Mouse (Mus musculus): Measurements from ENCODE around the gene Smc3. TPM values are rescaled to one million over a fixed set of nuclear protein-coding genes. Genes with fewer than 3 reads are reported as not detected.
"Not testable (repeated sequence)": the region's sequence is repeated elsewhere in the genome, so short reads cannot be mapped to it uniquely, and the experiment has no call there.

Gene Smc3
- polyA plus RNA-seq, 1 experiment from 2014 or later = 68.0 TPM

- Histone ChIP-seq H3K36me3 (peaks cover 38% of the 10 kb centered on the region), H3K4me3 (no peak overlapping the region), H3K4me2 (no peak overlapping the region), H3K4me1 (replicated peaks) (peaks cover 16% of the 10 kb centered on the region), H3K9ac (no peak overlapping the region), H3K27ac (no peak overlapping the region), H3K9me3 (no peaks in the 10 kb centered on the region), H3K27me3 (no peaks in the 10 kb centered on the region)
- WGBS = 87% methylated on average over 9 of the region's 9 CpGs
- no peak for ATAC-seq (ENCODE audit: low FRiP score)
Observed at GRCm38 (mm10) chr19:53647301-53647700, 47.1 kb downstream of the Smc3 start.

GRCm38 (mm10) chr19:53648056-53648455, 47.9 kb downstream of the Smc3 start:
- Histone ChIP-seq H3K4me3 (no peak overlapping the region), H3K36me3 (peaks cover 35% of the 10 kb centered on the region), H3K27me3 (no peaks in the 10 kb centered on the region), H3K9ac (no peak overlapping the region), H3K27ac (0 out of 2 replicates have a peak overlapping the region, but pooled peaks have one; percentile 26), H3K9me3 (no peaks in the 10 kb centered on the region), H3K4me2 (no peak overlapping the region), H3K4me1 (replicated peaks) (peaks cover 20% of the 10 kb centered on the region)
- 37% methylated on average over 5 of the region's 5 CpGs for WGBS
- ATAC-seq (ENCODE audit: low FRiP score) = 0 out of 2 replicates have a peak, but pooled peaks have one; percentile 19

- H3K4me2 ChIP-seq = no peak overlapping the region
- H3K27me3 ChIP-seq = no peaks in the 10 kb centered on the region
- H3K27ac ChIP-seq = no peak overlapping the region; the same call in 1 of the 2 replicates
- H3K9ac ChIP-seq = no peak overlapping the region; the same call in 1 of the 2 replicates
- peak; percentile 71 for ATAC-seq (ENCODE audit: low FRiP score)
- WGBS = 41% methylated on average over 10 of the region's 10 CpGs
- H3K36me3 ChIP-seq = peaks cover 28% of the 10 kb centered on the region
- no peaks in the 10 kb centered on the region for H3K9me3 ChIP-seq
- H3K4me1 ChIP-seq (replicated peaks) = peaks cover 24% of the 10 kb centered on the region
- no peak overlapping the region for H3K4me3 ChIP-seq
Observed at GRCm38 (mm10) chr19:53648802-53649236, 48.6 kb downstream of the Smc3 start.

GRCm38 (mm10) chr19:53649361-53649760, 49.2 kb downstream of the Smc3 start:
- Histone ChIP-seq H3K9me3 (no peaks in the 10 kb centered on the region), H3K9ac (0 out of 2 replicates have a peak overlapping the region, but pooled peaks have one; percentile 19), H3K27ac (no peak overlapping the region), H3K4me2 (no peak overlapping the region), H3K4me1 (replicated peaks) (peaks cover 29% of the 10 kb centered on the region), H3K27me3 (no peaks in the 10 kb centered on the region), H3K36me3 (peaks cover 24% of the 10 kb centered on the region), H3K4me3 (no peak overlapping the region)
- ATAC-seq (ENCODE audit: low FRiP score) = no peak
- 89% methylated on average over 6 of the region's 6 CpGs for WGBS

GRCm38 (mm10) chr19:53649802-53650201, 49.6 kb downstream of the Smc3 start:
- peaks cover 22% of the 10 kb centered on the region for H3K36me3 ChIP-seq
- ATAC-seq (ENCODE audit: low FRiP score) = no peak
- no peak overlapping the region for H3K27ac ChIP-seq
- H3K4me2 ChIP-seq = no peak overlapping the region
- H3K9me3 ChIP-seq = no peaks in the 10 kb centered on the region
- peaks cover 32% of the 10 kb centered on the region for H3K4me1 ChIP-seq (replicated peaks)
- H3K4me3 ChIP-seq = no peak overlapping the region
- no peak overlapping the region for H3K9ac ChIP-seq
- 63% methylated on average over 5 of the region's 5 CpGs for WGBS
- no peaks in the 10 kb centered on the region for H3K27me3 ChIP-seq

- 83% methylated on average over 7 of the region's 7 CpGs for WGBS
- H3K9ac ChIP-seq = no peak overlapping the region
- ATAC-seq (ENCODE audit: low FRiP score) = no peak
Observed at GRCm38 (mm10) chr19:53650921-53651320, 50.7 kb downstream of the Smc3 start.

GRCm38 (mm10) chr19:53652267-53652666, 52.1 kb downstream of the Smc3 start:
- H3K4me2 ChIP-seq = no peak overlapping the region
- 62% methylated on average over 9 of the region's 9 CpGs for WGBS
- ATAC-seq (ENCODE audit: low FRiP score) = no peak
- no peak overlapping the region for H3K4me3 ChIP-seq
- H3K36me3 ChIP-seq = peaks cover 2% of the 10 kb centered on the region; the same call in 1 of the 2 replicates
- no peaks in the 10 kb centered on the region for H3K27me3 ChIP-seq
- no peaks in the 10 kb centered on the region for H3K9me3 ChIP-seq
- peaks cover 32% of the 10 kb centered on the region for H3K4me1 ChIP-seq (replicated peaks)
- H3K9ac ChIP-seq = no peak overlapping the region
- H3K27ac ChIP-seq = no peak overlapping the region

More at GRCm38 (mm10) chr19:53650921-53651320, 50.7 kb downstream of the Smc3 start:
- peaks cover 13% of the 10 kb centered on the region for H3K36me3 ChIP-seq
- peaks cover 32% of the 10 kb centered on the region for H3K4me1 ChIP-seq (replicated peaks)
- H3K4me2 ChIP-seq = no peak overlapping the region
- H3K27me3 ChIP-seq = no peaks in the 10 kb centered on the region
- H3K27ac ChIP-seq = no peak overlapping the region
- H3K4me3 ChIP-seq = no peak overlapping the region
- H3K9me3 ChIP-seq = no peaks in the 10 kb centered on the region

GRCm38 (mm10) chr19:53653624-53654467, 53.6 kb downstream of the Smc3 start:
- Histone ChIP-seq H3K9me3 (no peaks in the 10 kb centered on the region), H3K9ac (no peak overlapping the region; the same call in 1 of the 2 replicates), H3K4me2 (no peak overlapping the region), H3K4me1 (replicated peaks) (peaks cover 27% of the 10 kb centered on the region), H3K36me3 (no peaks in the 10 kb centered on the region), H3K27me3 (no peaks in the 10 kb centered on the region), H3K4me3 (no peak overlapping the region), H3K27ac (no peak overlapping the region)
- WGBS = 72% methylated on average over 20 of the region's 20 CpGs
- ATAC-seq (ENCODE audit: low FRiP score) = peak; percentile 58

- WGBS = 90% methylated on average over 11 of the region's 11 CpGs
- H3K4me2 ChIP-seq = not testable (repeated sequence)
Observed at GRCm38 (mm10) chr19:53656443-53656842, 56.2 kb downstream of the Smc3 start.

GRCm38 (mm10) chr19:53657437-53657836, 57.2 kb downstream of the Smc3 start:
- Histone ChIP-seq H3K4me1 (replicated peaks) (peaks cover 15% of the 10 kb centered on the region), H3K27ac (no peak overlapping the region), H3K36me3 (no peaks in the 10 kb centered on the region), H3K4me2 (no peak overlapping the region), H3K9ac (no peak overlapping the region), H3K4me3 (no peak overlapping the region), H3K27me3 (no peaks in the 10 kb centered on the region), H3K9me3 (no peaks in the 10 kb centered on the region)
- ATAC-seq (ENCODE audit: low FRiP score) = no peak
- 86% methylated on average over 5 of the region's 5 CpGs for WGBS

More at GRCm38 (mm10) chr19:53656443-53656842, 56.2 kb downstream of the Smc3 start:
- H3K9ac ChIP-seq; ATAC-seq (ENCODE audit: low FRiP score); H3K9me3 ChIP-seq; H3K27ac ChIP-seq; H3K4me3 ChIP-seq; H3K36me3 ChIP-seq; H3K27me3 ChIP-seq: not testable (repeated sequence)
- peaks cover 19% of the 10 kb centered on the region for H3K4me1 ChIP-seq (replicated peaks)

GRCm38 (mm10) chr19:53660722-53661420, 60.7 kb downstream of the Smc3 start:
- no peak for ATAC-seq (ENCODE audit: low FRiP score)
- Histone ChIP-seq H3K4me1 (replicated peaks) (no peaks in the 10 kb centered on the region), H3K27ac (no peak overlapping the region), H3K36me3 (no peaks in the 10 kb centered on the region), H3K9me3 (no peaks in the 10 kb centered on the region), H3K4me3 (no peak overlapping the region), H3K4me2 (no peak overlapping the region), H3K27me3 (no peaks in the 10 kb centered on the region), H3K9ac (no peak overlapping the region)
- whole genome bisulfite sequencing = 82% methylated on average over 9 of the region's 9 CpGs

- no peak overlapping the region for H3K27ac ChIP-seq
- ATAC-seq (ENCODE audit: low FRiP score) = no peak
- H3K4me1 ChIP-seq (replicated peaks) = no peaks in the 10 kb centered on the region
- H3K9ac ChIP-seq = no peak overlapping the region
- no peak overlapping the region for H3K4me3 ChIP-seq
- 53% methylated on average over 14 of the region's 14 CpGs for WGBS
- H3K27me3 ChIP-seq = no peaks in the 10 kb centered on the region
- H3K9me3 ChIP-seq = no peaks in the 10 kb centered on the region
- H3K36me3 ChIP-seq = no peaks in the 10 kb centered on the region
- H3K4me2 ChIP-seq = no peak overlapping the region
Observed at GRCm38 (mm10) chr19:53661938-53662722, 61.9 kb downstream of the Smc3 start.
